Mouse (Mus musculus): Measurements from ENCODE around the gene BC048679.
"Not testable (repeated sequence)": the region's sequence is repeated elsewhere in the genome, so short reads cannot be mapped to it uniquely, and the experiment has no call there.

BC048679 gene

GRCm38 (mm10) chr7:81498181-81498580 lies at the start of gene BC048679:
BC048679 (minus strand) TSS chr7:81498281.
- no peak for DNase-seq (ENCODE audit: low spot score)

- DNase-seq (ENCODE audit: low spot score) = no peak
Measured at GRCm38 (mm10) chr7:81542934-81543333, 44.9 kb upstream of the BC048679 start.

- DNase-seq (ENCODE audit: low spot score) = peak; percentile 61
Measured at GRCm38 (mm10) chr7:81541924-81542524, 43.9 kb upstream of the BC048679 start.

- no peak for DNase-seq (ENCODE audit: low spot score)
Measured at GRCm38 (mm10) chr7:81540999-81541398, 42.9 kb upstream of the BC048679 start.

GRCm38 (mm10) chr7:81539565-81539964 lies 41.5 kb upstream of the BC048679 start:
- DNase-seq (ENCODE audit: low spot score) = no peak

GRCm38 (mm10) chr7:81538070-81538675 lies 40.1 kb upstream of the BC048679 start:
- no peak for DNase-seq (ENCODE audit: low spot score)

- no peak for DNase-seq (ENCODE audit: low spot score)
Measured at GRCm38 (mm10) chr7:81536478-81536877, 38.4 kb upstream of the BC048679 start.

- no peak for DNase-seq (ENCODE audit: low spot score)
Measured at GRCm38 (mm10) chr7:81531462-81531861, 33.4 kb upstream of the BC048679 start.

GRCm38 (mm10) chr7:81528918-81529317 lies 30.8 kb upstream of the BC048679 start:
- no peak for DNase-seq (ENCODE audit: low spot score)

GRCm38 (mm10) chr7:81523663-81524017 lies 25.6 kb upstream of the BC048679 start:
- no peak for DNase-seq (ENCODE audit: low spot score)

- DNase-seq (ENCODE audit: low spot score) = peak; percentile 86
Measured at GRCm38 (mm10) chr7:81523008-81523662, 25.1 kb upstream of the BC048679 start.

GRCm38 (mm10) chr7:81516154-81517030 lies 18.3 kb upstream of the BC048679 start:
- no peak for DNase-seq (ENCODE audit: low spot score)

- no peak for DNase-seq (ENCODE audit: low spot score)
Measured at GRCm38 (mm10) chr7:81514906-81515590, 17.0 kb upstream of the BC048679 start.

GRCm38 (mm10) chr7:81501050-81501449 lies 3.0 kb upstream of the BC048679 start:
- no peak for DNase-seq (ENCODE audit: low spot score)

GRCm38 (mm10) chr7:81497171-81497570 lies 910 bp downstream of the BC048679 start:
- no peak for DNase-seq (ENCODE audit: low spot score)

GRCm38 (mm10) chr7:81493331-81494021 lies 4.6 kb downstream of the BC048679 start, which contains the start of gene Ap3b2:
Ap3b2 (minus strand) TSS chr7:81493925.
- DNase-seq (ENCODE audit: low spot score) = peak; percentile 64

GRCm38 (mm10) chr7:81492628-81493027 lies 5.5 kb downstream of the BC048679 start:
- no peak for DNase-seq (ENCODE audit: low spot score)

GRCm38 (mm10) chr7:81489649-81490048 lies 8.4 kb downstream of the BC048679 start:
- DNase-seq (ENCODE audit: low spot score) = no peak

GRCm38 (mm10) chr7:81480800-81481199 lies 17.3 kb downstream of the BC048679 start:
- no peak for DNase-seq (ENCODE audit: low spot score)

GRCm38 (mm10) chr7:81479531-81480090 lies 18.5 kb downstream of the BC048679 start:
- DNase-seq (ENCODE audit: low spot score) = no peak

- DNase-seq (ENCODE audit: low spot score) = not testable (repeated sequence)
Measured at GRCm38 (mm10) chr7:81478261-81478660, 19.8 kb downstream of the BC048679 start.
